24 mouse cellular contexts compared by ENCODE assay signal in the genomic region with DNA sequence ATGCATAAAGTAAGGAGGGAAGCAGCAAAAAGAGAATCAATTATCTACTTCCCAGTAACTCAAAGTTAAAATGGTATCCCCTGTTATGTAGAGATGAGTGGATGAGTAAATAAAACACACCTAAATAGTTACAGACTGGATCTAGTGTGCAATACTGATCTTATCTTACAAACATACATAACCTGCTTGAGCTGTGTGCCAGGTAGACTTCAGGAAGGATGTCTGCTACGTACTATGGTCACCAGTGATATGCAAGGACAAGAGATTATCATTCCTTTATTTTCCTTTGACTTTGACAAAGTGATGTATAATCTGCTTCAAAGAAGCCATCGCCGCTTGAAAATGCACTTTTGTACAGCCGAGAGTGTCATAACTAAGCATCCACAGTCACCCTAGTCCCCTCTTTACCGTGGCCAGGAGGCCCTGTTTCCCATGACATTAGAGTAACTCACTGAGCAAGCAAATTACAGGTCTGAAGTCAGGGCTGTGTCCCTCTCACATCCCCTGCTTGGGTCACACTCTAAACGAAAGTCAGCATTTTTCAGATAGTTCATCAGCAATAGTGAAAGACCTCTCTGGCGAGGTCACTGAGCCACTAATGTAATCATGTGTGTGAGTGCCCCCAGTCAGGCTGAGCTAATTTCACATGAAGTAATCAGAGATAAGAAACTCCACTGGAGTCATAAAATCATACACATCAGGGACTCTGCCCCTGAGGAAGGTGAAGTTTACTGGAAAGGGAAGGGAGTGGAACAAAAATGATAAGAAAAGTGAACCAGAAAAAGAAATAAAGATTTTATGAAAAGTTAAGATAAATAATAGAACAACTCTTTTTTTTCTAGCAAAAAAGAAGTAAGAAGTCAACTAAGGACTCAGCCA.
DNase-seq lines count a peak whose midpoint lies in the region; ATAC-seq and TF ChIP-seq lines count a peak whose summit lies in the region.
"Had no signal": no experiment of that assay in that cellular context is flagged by ENCODE, and none has a peak within 500 bp of the region (broad histone marks: within the 10 kb centered on the region; RNA-seq: fewer than 3 reads in every experiment).

No protein-coding gene starts in this region.

- no peak for TF ChIP-seq EP300 in stomach, postnatal 0 days (optimal IDR thresholded peaks at IDR 0.05)

- DNase-seq in stomach, postnatal 0 days (ENCODE audit: low spot score): no peak
- DNase-seq in intestine, embryonic 14.5 days (ENCODE audit: low spot score): peak; percentile 52
- DNase-seq in cerebellum, postnatal 10 days: no peak
- no peak for DNase-seq in layer of hippocampus, postnatal 25 days (ENCODE audit: extremely low spot score in 1 of 2, low spot score in 1 of 2)
- DNase-seq in liver: no peak
- DNase-seq: adrenal gland, postnatal 10 days; cerebellum, adult 18-20 months; cerebellum, adult 9-10 months; cerebellum, postnatal 25 days; gastrocnemius, postnatal 10 days; heart, postnatal 10 days; heart, postnatal 4 days had no signal

- H3K27me3 ChIP-seq in stomach, embryonic 16.5 days (ENCODE audit: control insufficient read depth, insufficient read depth, low read length): no peaks in the 10 kb centered on the region
- no peaks in the 10 kb centered on the region for H3K27me3 ChIP-seq in stomach, postnatal 0 days (ENCODE audit: control insufficient read depth, insufficient read depth, low read length)
- no peaks in the 10 kb centered on the region for H3K27me3 ChIP-seq in intestine, embryonic 14.5 days (replicated peaks; ENCODE audit: control insufficient read depth, insufficient read depth, low read length)
- no peaks in the 10 kb centered on the region for H3K27me3 ChIP-seq in intestine, postnatal 0 days (replicated peaks; ENCODE audit: control insufficient read depth, insufficient read depth, low read length)
- H3K27me3 ChIP-seq: embryonic facial prominence, embryonic 12.5 days; embryonic facial prominence, embryonic 15.5 days; forebrain, embryonic 15.5 days; heart, embryonic 12.5 days; heart, embryonic 15.5 days; Patski had no signal

- peak; percentile 37; the same call in 1 of the 2 replicates for ATAC-seq in stomach, embryonic 16.5 days (ENCODE audit: insufficient read depth, low FRiP score)
- no peak for ATAC-seq in stomach, postnatal 0 days (ENCODE audit: low FRiP score, low TSS enrichment)
- peak; percentile 89 for ATAC-seq in intestine, embryonic 14.5 days (replicated peaks; ENCODE audit: low FRiP score, low TSS enrichment, low read depth)
- ATAC-seq in intestine, postnatal 0 days: peak; percentile 91
- ATAC-seq: CD4-positive, CD25-positive, alpha-beta regulatory T cell, adult 4 months; forebrain, embryonic 15.5 days; hindbrain, postnatal 0 days; inflammation-experienced regulatory T-cells, adult 6 months; Patski had no signal

- H3K9ac ChIP-seq in stomach, embryonic 16.5 days (ENCODE audit: low read length): no peak overlapping the region
- H3K9ac ChIP-seq in stomach, postnatal 0 days (ENCODE audit: low read length): no peak overlapping the region
- H3K9ac ChIP-seq in intestine, embryonic 14.5 days (ENCODE audit: low read length): no peak overlapping the region
- no peak overlapping the region for H3K9ac ChIP-seq in intestine, postnatal 0 days (ENCODE audit: low read depth, low read length)
- H3K9ac ChIP-seq: embryonic facial prominence, embryonic 12.5 days; embryonic facial prominence, embryonic 15.5 days; forebrain, embryonic 15.5 days; heart, embryonic 12.5 days; heart, embryonic 15.5 days; hindbrain, embryonic 14.5 days had no signal

- no peak overlapping the region for H3K4me3 ChIP-seq in stomach, embryonic 16.5 days (replicated peaks; ENCODE audit: low read length)
- H3K4me3 ChIP-seq in stomach, postnatal 0 days (ENCODE audit: low read depth, low read length): no peak overlapping the region
- H3K4me3 ChIP-seq in intestine, embryonic 14.5 days (ENCODE audit: low read depth, low read length): no peak overlapping the region
- no peak overlapping the region for H3K4me3 ChIP-seq in intestine, postnatal 0 days (ENCODE audit: low read depth, low read length)
- H3K4me3 ChIP-seq: embryonic facial prominence, embryonic 12.5 days; embryonic facial prominence, embryonic 15.5 days; forebrain, embryonic 15.5 days; heart, embryonic 12.5 days; heart, embryonic 15.5 days had no signal

- TF ChIP-seq CTCF in stomach, postnatal 0 days (IDR thresholded peaks at IDR 0.05; ENCODE audit: low read depth): no peak
- TF ChIP-seq CTCF in intestine, postnatal 0 days (IDR thresholded peaks at IDR 0.05; ENCODE audit: low read depth): no peak

- H3K27ac ChIP-seq in stomach, embryonic 16.5 days (ENCODE audit: low read length): no peak overlapping the region
- no peak overlapping the region for H3K27ac ChIP-seq in stomach, postnatal 0 days (replicated peaks)
- no peak overlapping the region for H3K27ac ChIP-seq in intestine, embryonic 14.5 days (ENCODE audit: low read depth)
- H3K27ac ChIP-seq in intestine, postnatal 0 days (ENCODE audit: low read depth, low read length): peak overlapping the region; percentile 60
- H3K27ac ChIP-seq: embryonic facial prominence, embryonic 12.5 days; embryonic facial prominence, embryonic 15.5 days; forebrain, embryonic 15.5 days; heart, embryonic 15.5 days; hindbrain, embryonic 14.5 days; hindbrain, postnatal 0 days had no signal

- no peaks in the 10 kb centered on the region for H3K4me1 ChIP-seq in stomach, embryonic 16.5 days (ENCODE audit: control insufficient read depth, insufficient read depth, low read length)
- H3K4me1 ChIP-seq in stomach, postnatal 0 days (replicated peaks; ENCODE audit: control insufficient read depth, insufficient read depth): no peaks in the 10 kb centered on the region
- no peaks in the 10 kb centered on the region for H3K4me1 ChIP-seq in intestine, embryonic 14.5 days (replicated peaks; ENCODE audit: control insufficient read depth, insufficient read depth, low read length)
- H3K4me1 ChIP-seq in intestine, postnatal 0 days (replicated peaks; ENCODE audit: control insufficient read depth, insufficient read depth, low read length): peaks cover 2% of the 10 kb centered on the region; the same call in 1 of the 2 replicates
- H3K4me1 ChIP-seq: embryonic facial prominence, embryonic 12.5 days; embryonic facial prominence, embryonic 15.5 days; forebrain, embryonic 15.5 days; heart, embryonic 12.5 days; heart, embryonic 15.5 days had no signal

- H3K4me2 ChIP-seq in stomach, embryonic 16.5 days (ENCODE audit: low read depth, low read length): no peak overlapping the region
- H3K4me2 ChIP-seq in stomach, postnatal 0 days (replicated peaks; ENCODE audit: low read depth): no peak overlapping the region
- no peak overlapping the region for H3K4me2 ChIP-seq in intestine, embryonic 14.5 days (ENCODE audit: low read length)
- H3K4me2 ChIP-seq in intestine, postnatal 0 days (replicated peaks; ENCODE audit: low read depth): peak overlapping the region; percentile 14
- H3K4me2 ChIP-seq: embryonic facial prominence, embryonic 12.5 days; embryonic facial prominence, embryonic 15.5 days; forebrain, embryonic 15.5 days; heart, embryonic 12.5 days; heart, embryonic 15.5 days; hindbrain, embryonic 14.5 days had no signal

- WGBS in stomach, embryonic 16.5 days: 61% methylated on average over 7 of the region's 7 CpGs
- 62% methylated on average over 7 of the region's 7 CpGs for WGBS in stomach, postnatal 0 days
- 67% methylated on average over 7 of the region's 7 CpGs for WGBS in intestine, embryonic 14.5 days
- 32% methylated on average over 7 of the region's 7 CpGs for WGBS in intestine, postnatal 0 days

- H3K9me3 ChIP-seq in stomach, embryonic 16.5 days (replicated peaks; ENCODE audit: control insufficient read depth, low read length): no peaks in the 10 kb centered on the region
- no peaks in the 10 kb centered on the region for H3K9me3 ChIP-seq in stomach, postnatal 0 days (ENCODE audit: control insufficient read depth, low read length)
- H3K9me3 ChIP-seq in intestine, embryonic 14.5 days (ENCODE audit: control insufficient read depth, low read length): no peaks in the 10 kb centered on the region
- no peaks in the 10 kb centered on the region for H3K9me3 ChIP-seq in intestine, postnatal 0 days (ENCODE audit: control insufficient read depth)
- H3K9me3 ChIP-seq: embryonic facial prominence, embryonic 12.5 days; embryonic facial prominence, embryonic 15.5 days; forebrain, embryonic 15.5 days; heart, embryonic 12.5 days; heart, embryonic 15.5 days had no signal

- no peaks in the 10 kb centered on the region for H3K36me3 ChIP-seq in stomach, embryonic 16.5 days (ENCODE audit: control insufficient read depth, insufficient read depth, low read length)
- no peaks in the 10 kb centered on the region for H3K36me3 ChIP-seq in stomach, postnatal 0 days (ENCODE audit: control insufficient read depth, insufficient read depth, low read length)
- no peaks in the 10 kb centered on the region for H3K36me3 ChIP-seq in intestine, embryonic 14.5 days (ENCODE audit: control insufficient read depth, insufficient read depth, low read length)
- H3K36me3 ChIP-seq in intestine, postnatal 0 days (ENCODE audit: control insufficient read depth, insufficient read depth): no peaks in the 10 kb centered on the region
- H3K36me3 ChIP-seq: embryonic facial prominence, embryonic 12.5 days; embryonic facial prominence, embryonic 15.5 days; forebrain, embryonic 15.5 days; heart, embryonic 12.5 days; heart, embryonic 15.5 days had no signal
